Mouse (Mus musculus) brain, embryonic 14.5 days (tissue): Measurements from ENCODE around the gene Cntfr. TPM values are rescaled to one million over a fixed set of nuclear protein-coding genes. Genes with fewer than 3 reads are reported as not detected.

Experiments
- DNase-seq: peaks from one replicate; pipeline ENCODE4 v3.0.0-alpha.2; 2011; ENCODE audit warnings: low read depth
- CTCF ChIP-seq: fragments of 200-500 bp; IDR thresholded peaks from 2 replicates; pipeline ENCODE4 v1.5.1; 2012; ENCODE audit warnings: inconsistent platforms, mild to moderate bottlenecking, moderate library complexity, borderline replicate concordance; ENCODE audit not compliant: insufficient read depth, insufficient read length; ENCODE audit errors: extremely low read depth
- POLR2A ChIP-seq: fragments of 200-500 bp; IDR thresholded peaks from 2 replicates; pipeline ENCODE4 v1.6.1; 2012; ENCODE audit warnings: mild to moderate bottlenecking, inconsistent platforms, borderline replicate concordance; ENCODE audit not compliant: poor library complexity, insufficient read depth, insufficient read length, severe bottlenecking; ENCODE audit errors: extremely low read depth
- polyA plus RNA-seq: library from polyadenylated mRNA; depleted of rRNA; stranded (reverse); fragments of >200 nt; gene quantifications from 2 replicates; pipeline ENCODE4 v1.2.3, GENCODE M21; 2012

Gene Cntfr
- polyA plus RNA-seq, 1 experiment = 109 TPM

DNA sequence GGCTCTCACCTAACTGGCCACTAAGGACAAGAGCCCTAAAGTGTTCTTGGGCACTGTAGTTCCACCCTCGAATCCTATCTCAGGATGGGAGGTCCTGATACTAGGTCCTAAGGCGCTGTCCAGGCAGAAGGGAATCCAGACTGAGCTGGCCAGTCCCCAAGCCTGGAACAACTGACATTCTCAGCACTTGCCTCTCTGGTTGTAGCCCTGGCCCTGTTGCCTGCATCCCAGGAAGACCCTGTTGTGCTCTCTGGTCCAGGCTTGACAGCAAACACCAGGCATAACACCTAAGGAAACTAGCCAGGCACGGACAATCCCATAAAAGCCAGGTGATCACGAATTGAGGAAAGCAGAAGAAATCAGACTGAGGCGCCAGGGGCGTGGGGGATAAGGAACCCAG, 14.1 kb downstream of the Cntfr start:
- DNase-seq = no peak
- TF ChIP-seq CTCF (no peak), POLR2A (no peak)

DNA sequence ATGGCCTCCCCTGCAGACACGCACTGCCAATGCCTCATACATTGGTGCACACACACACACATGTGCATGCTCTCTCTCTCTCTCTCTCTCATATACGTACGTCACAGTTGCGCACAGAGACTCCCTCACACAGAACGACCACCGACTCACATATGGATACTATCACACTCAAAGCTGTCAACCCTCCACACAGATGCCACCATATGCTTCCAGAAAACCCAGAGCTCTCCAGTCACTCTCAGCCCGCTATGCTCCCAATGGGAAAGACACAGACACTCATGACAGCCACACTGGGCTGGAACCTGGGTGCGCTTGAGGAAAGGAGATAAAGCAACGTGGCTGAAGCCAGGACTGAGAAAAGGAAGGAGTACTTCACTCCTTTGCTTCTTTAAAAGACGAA, 14.9 kb downstream of the Cntfr start:
- peak; percentile 83 for DNase-seq
- no peak for TF ChIP-seq CTCF
- TF ChIP-seq POLR2A = no peak

DNA sequence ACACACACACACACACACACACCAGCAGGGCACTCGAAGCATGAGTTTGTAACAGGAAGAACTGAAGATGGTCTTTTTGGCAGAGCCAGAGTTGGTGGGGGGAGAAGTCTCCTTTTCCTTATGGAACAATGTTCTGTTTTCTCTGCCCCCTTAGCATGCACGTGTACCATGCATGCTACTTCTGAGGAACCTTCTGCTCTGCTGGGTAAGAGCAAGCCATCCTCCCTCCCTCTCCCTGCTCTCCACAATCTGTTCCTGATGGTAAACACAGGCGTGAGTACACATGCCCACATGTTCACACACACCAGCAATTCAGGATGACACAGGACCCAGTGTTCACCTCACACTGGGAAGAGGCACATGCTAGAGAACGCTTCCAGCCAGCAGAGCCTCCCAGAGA, 15.7 kb downstream of the Cntfr start:
- no peak for TF ChIP-seq POLR2A
- TF ChIP-seq CTCF = no peak
- DNase-seq = peak; percentile 78

DNA sequence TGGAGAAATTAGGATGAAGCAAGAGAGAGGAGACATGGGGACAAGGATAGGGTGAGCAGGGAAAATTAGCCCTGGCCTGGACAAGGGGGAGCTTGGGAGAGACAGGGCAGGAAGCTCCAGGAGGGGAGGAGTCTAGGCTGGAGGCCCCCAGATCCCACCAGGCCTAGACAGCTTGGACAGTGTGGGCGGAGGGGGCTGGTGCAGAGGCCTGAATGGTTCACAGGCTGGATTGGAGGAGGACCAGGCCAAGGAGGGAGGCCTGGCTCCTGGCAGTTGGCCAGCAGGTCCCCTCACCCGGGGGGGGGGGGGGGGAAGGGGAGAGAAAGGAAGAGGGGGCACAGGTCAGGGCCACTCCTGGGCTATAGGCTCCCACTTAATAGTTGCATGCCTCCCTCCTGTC, 17.6 kb downstream of the Cntfr start:
- TF ChIP-seq CTCF = no peak
- TF ChIP-seq POLR2A = no peak
- DNase-seq = peak; percentile 60

DNA sequence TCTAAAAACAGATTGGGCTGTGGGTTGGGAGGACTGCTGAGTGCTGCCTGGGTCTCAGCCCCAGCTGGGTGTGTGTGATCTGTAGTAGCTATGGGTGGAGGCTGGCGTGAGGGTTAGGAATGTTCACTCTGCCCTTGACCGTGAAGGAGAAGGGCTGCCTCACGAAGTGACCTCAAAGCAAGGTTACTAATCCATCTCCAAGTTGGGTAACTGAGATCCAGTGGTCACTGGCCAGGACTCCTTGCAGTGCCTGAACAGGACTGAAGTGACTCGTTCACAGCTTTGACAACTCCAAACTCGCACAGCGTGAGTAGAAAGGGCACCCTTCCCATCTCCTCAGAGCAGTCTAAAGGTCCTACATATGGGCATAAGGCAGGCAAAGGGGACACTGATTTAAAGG, 18.0 kb downstream of the Cntfr start:
- no peak for DNase-seq
- TF ChIP-seq POLR2A (no peak), CTCF (no peak)

DNA sequence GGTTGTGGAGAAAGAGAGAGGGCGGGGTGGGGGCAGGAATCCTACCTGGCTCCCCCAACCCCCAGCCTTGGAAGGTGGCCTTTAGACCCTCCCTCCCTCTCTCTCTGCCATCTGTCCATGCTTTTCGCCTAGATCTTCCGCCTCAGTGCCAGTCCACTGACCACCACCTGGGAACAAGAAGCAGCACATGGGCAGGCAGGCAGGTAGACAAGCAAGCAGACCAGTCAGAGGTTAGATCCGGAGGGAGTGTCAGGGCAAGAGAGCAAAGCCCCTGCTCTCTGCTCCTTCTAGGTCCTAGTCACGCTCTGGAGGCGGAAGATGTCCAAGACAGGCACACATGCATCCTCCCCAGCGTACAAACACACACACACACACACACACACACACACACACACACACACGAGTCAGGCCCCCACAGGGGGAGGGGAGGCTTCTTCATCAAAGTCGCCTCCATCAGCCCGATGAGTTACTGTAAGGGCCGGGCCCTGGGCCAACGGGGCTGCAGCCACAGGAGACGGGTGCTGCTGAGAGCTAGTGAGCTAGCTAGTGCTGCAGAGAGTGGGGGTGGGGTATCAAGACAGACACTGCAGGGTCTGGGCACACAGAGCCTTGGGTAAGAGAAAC, 19.8 kb downstream of the Cntfr start:
- DNase-seq = peak; percentile 93
- TF ChIP-seq POLR2A (no peak), CTCF (no peak)

DNA sequence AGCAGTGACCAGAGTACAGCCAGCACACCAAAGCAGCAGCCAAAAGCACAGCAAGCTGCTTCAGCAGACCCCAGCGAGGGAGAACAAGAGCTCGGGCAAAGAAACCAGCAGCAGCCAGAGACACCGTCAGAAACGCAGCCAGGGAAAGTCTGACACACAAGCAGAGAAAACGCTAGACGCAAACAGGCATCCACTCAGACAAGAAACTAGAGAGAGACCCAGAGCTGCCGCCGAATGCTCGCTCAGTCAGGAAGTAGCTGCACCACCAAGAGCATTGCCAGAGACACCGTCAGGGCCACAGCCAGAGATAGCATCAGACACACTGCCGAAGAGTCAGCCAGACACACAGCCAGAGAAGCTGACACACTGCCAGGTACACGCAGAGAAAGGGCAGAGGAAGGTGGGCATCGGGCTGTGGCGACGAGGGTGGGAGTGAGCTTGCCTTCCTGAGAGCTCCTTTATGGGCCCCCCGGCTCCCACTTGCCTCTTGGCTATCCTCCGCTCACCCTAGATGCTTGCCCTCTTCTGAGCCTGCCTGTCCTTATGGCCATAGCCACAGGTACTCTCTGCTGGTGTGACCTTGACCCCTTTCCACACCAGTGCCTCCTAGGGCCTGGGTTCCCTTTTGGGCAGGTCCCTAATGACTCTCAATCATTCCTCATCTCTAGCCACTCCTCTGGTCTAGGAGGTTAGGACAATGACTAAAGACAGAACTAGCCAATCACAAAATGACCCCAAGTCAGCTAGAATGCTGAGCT, 20.5 kb downstream of the Cntfr start:
- TF ChIP-seq POLR2A (no peak), CTCF (no peak)
- DNase-seq = peak; percentile 79

DNA sequence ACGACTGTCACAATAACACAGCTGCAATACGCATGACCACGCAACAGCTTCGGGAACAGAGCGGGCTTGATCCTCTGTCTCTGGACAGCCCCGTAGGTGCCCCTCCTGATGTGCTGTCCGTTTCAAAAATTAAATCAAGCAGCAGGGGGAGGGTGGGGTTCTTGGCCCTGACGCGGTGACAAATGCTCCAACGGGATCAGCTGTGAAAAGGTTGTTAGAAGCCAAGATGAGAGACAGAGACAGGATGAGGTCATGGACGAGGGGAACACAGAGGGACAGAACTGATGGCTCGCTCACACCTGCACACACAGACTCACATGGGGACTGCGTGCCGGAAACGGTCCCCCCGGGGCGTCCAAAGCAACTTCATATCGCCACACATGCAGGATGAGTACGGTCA, 23.7 kb downstream of the Cntfr start:
- TF ChIP-seq POLR2A = no peak
- TF ChIP-seq CTCF = no peak
- peak; percentile 55 for DNase-seq

DNA sequence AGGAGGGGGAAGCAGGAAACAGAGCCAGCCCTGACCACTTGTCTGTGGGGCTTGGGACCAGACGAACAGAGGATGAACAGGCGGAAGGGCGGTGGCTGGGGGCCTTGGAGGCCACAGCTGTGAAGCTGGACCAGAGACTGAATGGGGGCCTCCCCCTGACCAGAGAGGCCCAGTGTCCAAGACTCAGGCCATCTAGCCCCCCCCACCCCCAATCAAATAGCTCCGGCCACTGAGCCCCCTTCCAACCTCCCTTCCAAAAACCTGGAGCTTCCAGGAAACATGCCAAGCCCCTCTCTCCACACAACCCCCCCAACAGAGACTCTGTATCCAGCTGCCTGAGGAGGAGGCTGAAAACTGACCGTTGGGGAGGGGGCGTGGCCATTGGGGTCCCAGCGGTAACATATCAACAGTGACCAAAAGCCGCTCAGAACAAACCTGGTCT, 24.3 kb downstream of the Cntfr start:
- TF ChIP-seq CTCF (no peak), POLR2A (no peak)
- DNase-seq = peak; percentile 61

DNA sequence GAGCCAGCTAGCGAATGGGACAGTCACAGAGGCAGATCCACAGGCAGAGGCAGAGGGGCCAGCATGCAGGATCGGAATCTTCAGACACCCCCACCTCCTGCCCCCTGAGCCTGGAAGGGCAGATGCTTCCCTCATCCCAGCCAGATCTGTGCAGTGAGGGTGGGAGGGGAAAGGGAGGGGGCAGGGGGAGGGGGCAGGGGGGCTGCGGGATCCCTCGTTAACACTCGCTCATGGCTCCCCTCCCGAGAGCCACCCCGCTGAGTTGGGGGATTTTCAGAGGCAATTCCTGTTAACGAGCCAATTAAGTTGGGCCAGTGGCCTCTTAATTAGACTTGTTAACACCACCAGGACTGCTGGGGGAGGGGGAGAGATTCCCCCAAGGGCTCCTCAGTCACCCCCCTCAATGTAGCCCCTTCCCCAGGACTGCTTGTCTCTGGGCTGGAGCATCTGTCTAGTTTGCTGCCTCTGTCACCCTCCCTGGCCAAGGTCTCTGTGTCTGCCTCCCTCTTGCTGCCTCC, 24.9 kb downstream of the Cntfr start:
- peak; percentile 95 for DNase-seq
- TF ChIP-seq CTCF = no peak
- no peak for TF ChIP-seq POLR2A

DNA sequence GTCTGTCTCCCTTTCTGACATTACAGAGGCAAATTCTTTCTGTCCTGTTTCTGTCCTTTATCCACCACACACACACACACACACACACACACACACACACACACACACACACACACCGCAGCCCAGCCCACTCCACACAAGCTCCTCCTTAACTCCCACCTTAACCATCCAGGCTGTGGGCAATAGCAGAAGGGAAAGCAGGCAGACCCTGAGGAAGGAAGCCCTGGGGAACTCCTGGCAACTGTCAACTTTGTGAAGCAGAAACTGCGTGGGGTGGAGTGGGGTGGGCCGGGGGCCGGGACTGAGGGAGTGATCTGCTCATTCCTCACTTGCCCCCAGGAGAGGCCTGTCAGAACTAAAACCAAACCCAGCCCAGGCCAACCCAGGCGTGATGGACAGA, 25.4 kb downstream of the Cntfr start:
- DNase-seq = peak; percentile 52
- TF ChIP-seq CTCF (no peak), POLR2A (no peak)
